8 mouse cellular contexts compared by ENCODE assay signal in the genomic region with DNA sequence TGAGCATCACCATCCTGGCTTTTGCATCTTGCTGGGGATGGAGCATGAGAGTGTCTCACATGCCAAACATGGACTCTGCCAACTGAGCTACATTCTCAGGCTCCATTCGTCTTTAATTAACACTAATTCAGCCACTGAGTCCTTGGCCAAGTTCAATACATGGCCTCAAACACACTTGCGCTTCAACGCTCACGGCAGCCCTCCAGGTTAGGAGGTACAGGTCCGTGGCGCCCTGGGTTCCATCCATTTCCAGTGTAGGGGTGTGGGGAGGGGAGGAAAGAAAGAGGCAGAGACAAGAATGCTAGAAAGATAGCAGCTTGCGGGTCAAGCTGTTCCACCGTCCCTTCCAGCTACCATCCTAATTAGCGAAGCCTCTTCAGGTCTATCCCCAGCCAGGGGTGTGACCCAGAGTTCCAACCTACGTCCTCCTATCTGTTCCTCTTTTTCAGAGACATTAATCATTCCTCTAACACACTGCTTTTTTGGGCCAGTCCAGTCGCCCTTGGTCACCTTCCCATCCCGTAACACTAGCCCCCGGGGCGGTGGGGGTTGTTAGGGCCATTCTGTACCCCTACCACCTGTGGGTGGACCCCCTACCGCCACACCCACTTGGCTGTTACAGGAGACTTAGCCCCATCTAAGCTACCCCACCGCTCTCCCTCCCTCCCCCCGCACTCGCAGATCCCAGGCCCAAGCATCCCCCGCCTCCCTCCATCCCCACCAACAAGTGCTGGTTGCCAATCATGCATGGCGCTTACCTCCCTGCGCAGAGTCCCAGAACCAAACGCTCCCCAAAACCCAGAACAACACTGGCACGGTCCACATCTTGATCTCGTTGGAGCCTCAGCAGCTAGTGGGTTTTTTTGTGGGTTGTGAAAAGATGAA. TPM values are rescaled to one million over a fixed set of nuclear protein-coding genes. Genes with fewer than 3 reads are reported as not detected.
DNase-seq lines count a peak whose midpoint lies in the region; ATAC-seq lines count a peak whose summit lies in the region.

No protein-coding gene starts in this region.

- DNase-seq in kidney, adult 8-10 months = no peak
- peak; percentile 70 for DNase-seq in embryonic facial prominence, embryonic 10.5 days (ENCODE audit: low spot score)
- DNase-seq in cerebellum, adult 8-10 months = no peak
- no peak for DNase-seq in cerebellum, adult 11-12 months

- peaks cover 61% of the 10 kb centered on the region for H3K4me1 ChIP-seq in kidney, embryonic 16.5 days (ENCODE audit: insufficient read depth, low read length)
- H3K4me1 ChIP-seq in embryonic facial prominence, embryonic 10.5 days = peaks cover 64% of the 10 kb centered on the region
- H3K4me1 ChIP-seq in liver, embryonic 16.5 days (ENCODE audit: control insufficient read depth, low read depth, low read length) = no peaks in the 10 kb centered on the region
- peaks cover 30% of the 10 kb centered on the region for H3K4me1 ChIP-seq in stomach, embryonic 16.5 days (ENCODE audit: control insufficient read depth, insufficient read depth, low read length)

- WGBS in kidney, embryonic 16.5 days = 5% methylated on average over 24 of the region's 24 CpGs
- 2% methylated on average over 24 of the region's 24 CpGs for WGBS in embryonic facial prominence, embryonic 10.5 days
- 6% methylated on average over 24 of the region's 24 CpGs for WGBS in liver, embryonic 16.5 days (ENCODE audit: insufficient replicate concordance)
- 18% methylated on average over 24 of the region's 24 CpGs for WGBS in stomach, embryonic 16.5 days

- H3K9ac ChIP-seq in kidney, embryonic 16.5 days (replicated peaks; ENCODE audit: low read length) = peak overlapping the region; percentile 65
- no peak overlapping the region for H3K9ac ChIP-seq in liver, embryonic 16.5 days (ENCODE audit: low read depth, low read length)
- H3K9ac ChIP-seq in stomach, embryonic 16.5 days (ENCODE audit: low read length) = peak overlapping the region; percentile 70

- H3K36me3 ChIP-seq in kidney, embryonic 16.5 days (ENCODE audit: insufficient read depth, low read length) = no peaks in the 10 kb centered on the region
- H3K36me3 ChIP-seq in embryonic facial prominence, embryonic 10.5 days (replicated peaks) = peaks cover 7% of the 10 kb centered on the region
- no peaks in the 10 kb centered on the region for H3K36me3 ChIP-seq in liver, embryonic 16.5 days (ENCODE audit: control insufficient read depth, insufficient read depth)
- H3K36me3 ChIP-seq in stomach, embryonic 16.5 days (ENCODE audit: control insufficient read depth, insufficient read depth, low read length) = no peaks in the 10 kb centered on the region

- H3K4me3 ChIP-seq in kidney, embryonic 16.5 days (ENCODE audit: low read length) = peak overlapping the region; percentile 58
- peak overlapping the region; percentile 66 for H3K4me3 ChIP-seq in embryonic facial prominence, embryonic 10.5 days
- no peak overlapping the region; the same call in 1 of the 2 replicates for H3K4me3 ChIP-seq in liver, embryonic 16.5 days (ENCODE audit: low read depth, low read length)
- peak overlapping the region; percentile 50 for H3K4me3 ChIP-seq in stomach, embryonic 16.5 days (replicated peaks; ENCODE audit: low read length)

- peak; percentile 74 for ATAC-seq in kidney, embryonic 16.5 days (ENCODE audit: low FRiP score, low TSS enrichment)
- ATAC-seq in hematopoietic stem cell, adult 5-6 weeks (replicated peaks in 1 of 2; ENCODE audit: insufficient read depth in 1 of 2, low FRiP score in 2 of 2, low TSS enrichment in 1 of 2, low read depth in 1 of 2, poor library complexity in 2 of 2, severe bottlenecking in 2 of 2) = peak; percentile 39 to 61; a peak in 2 of 4 replicates
- no peak for ATAC-seq in liver, embryonic 16.5 days (ENCODE audit: low read depth)
- ATAC-seq in stomach, embryonic 16.5 days (ENCODE audit: insufficient read depth, low FRiP score) = no peak

- H3K4me2 ChIP-seq in kidney, embryonic 16.5 days (replicated peaks; ENCODE audit: low read depth, low read length) = peak overlapping the region; percentile 67
- H3K4me2 ChIP-seq in liver, embryonic 16.5 days (ENCODE audit: low read depth, low read length) = peak overlapping the region; percentile 10; the same call in 1 of the 2 replicates
- peak overlapping the region; percentile 71 for H3K4me2 ChIP-seq in stomach, embryonic 16.5 days (ENCODE audit: low read depth, low read length)

- H3K27me3 ChIP-seq in kidney, embryonic 16.5 days (ENCODE audit: insufficient read depth, low read length) = no peaks in the 10 kb centered on the region
- peaks cover 50% of the 10 kb centered on the region for H3K27me3 ChIP-seq in embryonic facial prominence, embryonic 10.5 days (replicated peaks; ENCODE audit: low read depth, poor library complexity, severe bottlenecking)
- peaks cover 31% of the 10 kb centered on the region for H3K27me3 ChIP-seq in liver, embryonic 16.5 days (ENCODE audit: control insufficient read depth, insufficient read depth, low read depth, low read length)
- H3K27me3 ChIP-seq in stomach, embryonic 16.5 days (ENCODE audit: control insufficient read depth, insufficient read depth, low read length) = 0 out of 2 replicates have a peak, but pooled peaks cover 3% of the 10 kb centered on the region

- H3K9me3 ChIP-seq in kidney, embryonic 16.5 days (ENCODE audit: low read length) = no peaks in the 10 kb centered on the region
- 0 out of 2 replicates have a peak, but pooled peaks cover under 1% of the 10 kb centered on the region for H3K9me3 ChIP-seq in embryonic facial prominence, embryonic 10.5 days
- H3K9me3 ChIP-seq in liver, embryonic 16.5 days (replicated peaks; ENCODE audit: control insufficient read depth, low read length) = no peaks in the 10 kb centered on the region
- no peaks in the 10 kb centered on the region for H3K9me3 ChIP-seq in stomach, embryonic 16.5 days (replicated peaks; ENCODE audit: control insufficient read depth, low read length)

- peak overlapping the region; percentile 72 for H3K27ac ChIP-seq in kidney, embryonic 16.5 days (ENCODE audit: low read length)
- peak overlapping the region; percentile 86 for H3K27ac ChIP-seq in embryonic facial prominence, embryonic 10.5 days (replicated peaks)
- H3K27ac ChIP-seq in liver, embryonic 16.5 days (ENCODE audit: low read length) = no peak overlapping the region
- peak overlapping the region; percentile 66; the same call in 1 of the 2 replicates for H3K27ac ChIP-seq in stomach, embryonic 16.5 days (ENCODE audit: low read length)

RNA-seq across cellular contexts. Expression of gene Pdpn, which starts 0.7 kb away (rescaled TPM):
- 47.5 and 48.2 TPM in 2 replicates for polyA plus RNA-seq in kidney, embryonic 16.5 days (2015; fragmentation: Nextera tagmentation; extraction: Ambion mirVana)
- polyA plus RNA-seq in embryonic facial prominence, embryonic 10.5 days (2016; fragmentation: Nextera tagmentation; extraction: Ambion mirVana) = 38.0 and 43.0 TPM in 2 replicates
- not detected in 2 replicates for total RNA-seq in hematopoietic stem cell, adult 5-6 weeks (2017)
- 0.99 and 1.5 TPM in 2 replicates for polyA plus RNA-seq in liver, embryonic 16.5 days (2015; fragmentation: Nextera tagmentation; extraction: Ambion mirVana)
- 32.2 and 33.7 TPM in 2 replicates for polyA plus RNA-seq in stomach, embryonic 16.5 days (2015; fragmentation: Nextera tagmentation; extraction: Ambion mirVana)

RNA-seq across cellular contexts. Expression of gene Lrrc38, which starts 50.9 kb away (rescaled TPM):
- polyA plus RNA-seq in kidney, embryonic 16.5 days (2015; fragmentation: Nextera tagmentation; extraction: Ambion mirVana) = 0.06 and 0.12 TPM in 2 replicates
- polyA plus RNA-seq in embryonic facial prominence, embryonic 10.5 days (2016; fragmentation: Nextera tagmentation; extraction: Ambion mirVana) = 0.10 TPM in 1 of 2 replicates, not detected in the other
- not detected in 2 replicates for total RNA-seq in hematopoietic stem cell, adult 5-6 weeks (2017)
- not detected in 2 replicates for polyA plus RNA-seq in liver, embryonic 16.5 days (2015; fragmentation: Nextera tagmentation; extraction: Ambion mirVana)
- polyA plus RNA-seq in stomach, embryonic 16.5 days (2015; fragmentation: Nextera tagmentation; extraction: Ambion mirVana) = 0.23 TPM in 1 of 2 replicates, not detected in the other

Comparison
In these comparisons a context has a peak if more than half of its experiments do, and no peak if none do; other contexts are left out.
1. ATAC-seq: peak in kidney, embryonic 16.5 days (single experiment) and hematopoietic stem cell, adult 5-6 weeks (2 of 2); none in liver, embryonic 16.5 days (single experiment) and stomach, embryonic 16.5 days (single experiment).
2. H3K4me2 ChIP-seq: peak in every context shown above with its lines; median percentile 71 in stomach, embryonic 16.5 days; 67 in kidney, embryonic 16.5 days; 10 in liver, embryonic 16.5 days.
3. RNA of gene Pdpn, which starts 0.7 kb away (polyA plus RNA-seq): 47.5 to 48.2 TPM in kidney, embryonic 16.5 days, 38.0 to 43.0 TPM in embryonic facial prominence, embryonic 10.5 days and 32.2 to 33.7 TPM in stomach, embryonic 16.5 days; 0.99 to 1.5 TPM in liver, embryonic 16.5 days; every median in the first group is over 10 times any median in the second.